Comparison of ENCODE assay signal across 11 mouse cellular contexts in genomic region chr10:71598515-71598914, GRCm38 (mm10).
"Had no signal": no experiment of that assay in that cellular context is flagged by ENCODE, and none has a peak within 500 bp of the region (broad histone marks: within the 10 kb centered on the region; RNA-seq: fewer than 3 reads in every experiment).

No protein-coding gene starts in this region.

- H3K4me3 ChIP-seq: limb, embryonic 10.5 days; liver, embryonic 12.5 days; midbrain, embryonic 15.5 days had no signal

- DNase-seq: kidney, adult 8-10 months; layer of hippocampus, adult 9-11 months; lung, postnatal 4 days; right cerebral cortex, postnatal 25 days; thymus, postnatal 14 days had no signal

- H3K4me2 ChIP-seq: liver, embryonic 12.5 days; midbrain, embryonic 11.5 days; midbrain, embryonic 15.5 days had no signal

- ATAC-seq: intestine, postnatal 0 days; liver, embryonic 12.5 days; lung, postnatal 0 days; midbrain, embryonic 15.5 days had no signal

- H3K9ac ChIP-seq: liver, embryonic 12.5 days; midbrain, embryonic 15.5 days had no signal

- H3K9me3 ChIP-seq: limb, embryonic 10.5 days; liver, embryonic 12.5 days; midbrain, embryonic 15.5 days had no signal

- H3K27ac ChIP-seq: limb, embryonic 10.5 days; liver, embryonic 12.5 days; midbrain, embryonic 15.5 days had no signal

- H3K4me1 ChIP-seq: limb, embryonic 10.5 days; liver, embryonic 12.5 days; midbrain, embryonic 15.5 days had no signal

- H3K36me3 ChIP-seq: limb, embryonic 10.5 days; liver, embryonic 12.5 days; midbrain, embryonic 15.5 days had no signal

- H3K27me3 ChIP-seq: liver, embryonic 12.5 days; midbrain, embryonic 15.5 days had no signal
